Mouse (Mus musculus) lung, embryonic 14.5 days (tissue): ENCODE data around the gene Mlana. TPM values are rescaled to one million over a fixed set of nuclear protein-coding genes. Genes with fewer than 3 reads are reported as not detected.

Experiments
- ATAC-seq: fragments of 200-750 bp; cut with Nextera tagmentation; 2 replicates; pipeline ENCODE4 v1.8.0; 2017; ENCODE audit warnings: mild to moderate bottlenecking, moderate TSS enrichment, moderate library complexity; ENCODE audit not compliant: insufficient read depth
- DNase-seq: peaks from one replicate; pipeline ENCODE4 v3.0.0-alpha.2; 2015
- H3K27ac ChIP-seq: fragments of 300-500 bp; sonication (generic); 2 replicates; pipeline ENCODE4 v1.5.1; 2014; ENCODE audit warnings: low read depth, mild to moderate bottlenecking, moderate library complexity
- H3K27me3 ChIP-seq: fragments of 300-500 bp; sonication (generic); 2 replicates; pipeline ENCODE4 v1.6.1; 2014; ENCODE audit warnings: low read length, control low read depth; ENCODE audit not compliant: insufficient read depth
- H3K36me3 ChIP-seq: fragments of 300-500 bp; sonication (generic); 2 replicates; pipeline ENCODE4 v1.6.1; 2014; ENCODE audit warnings: control low read depth; ENCODE audit not compliant: insufficient read depth
- H3K4me1 ChIP-seq: fragments of 300-500 bp; sonication (generic); 2 replicates; pipeline ENCODE4 v1.6.1; 2014; ENCODE audit warnings: antibody characterized with exemption, control low read depth; ENCODE audit not compliant: insufficient read depth
- H3K4me2 ChIP-seq: fragments of 300-500 bp; sonication (generic); 2 replicates; pipeline ENCODE4 v1.6.1; 2014; ENCODE audit warnings: mild to moderate bottlenecking
- H3K4me3 ChIP-seq: fragments of 300-500 bp; sonication (generic); 2 replicates; pipeline ENCODE4 v1.5.1; 2014; ENCODE audit warnings: low read depth, low read length
- H3K9ac ChIP-seq: fragments of 300-500 bp; sonication (generic); 2 replicates; pipeline ENCODE4 v1.6.1; 2014
- H3K9me3 ChIP-seq: fragments of 300-500 bp; sonication (generic); 2 replicates; pipeline ENCODE4 v1.6.1; 2016; ENCODE audit warnings: low read depth, low read length, control low read depth
- CTCF ChIP-seq: IDR thresholded peaks from 2 replicates; pipeline ENCODE4 v1.5.1; 2016; ENCODE audit warnings: antibody characterized with exemption, low read depth
- WGBS: fragments of 180-500 bp; shearing (Covaris S2); extraction: QIAGEN DNeasy Blood & Tissue Kit; methylation state at CpG from one replicate; pipeline ENCODE4 v1.1.7; 2014; 5-methylcytosine and 5-hydroxymethylcytosine counted together
- polyA plus RNA-seq: library from polyadenylated mRNA; unstranded; fragments of >200 nt; fragmentation: Nextera tagmentation; extraction: Ambion mirVana; gene quantifications from 2 replicates; pipeline ENCODE4 v1.2.1, GENCODE M21; 2014

Mlana gene
- not detected in 2 replicates for polyA plus RNA-seq

DNA sequence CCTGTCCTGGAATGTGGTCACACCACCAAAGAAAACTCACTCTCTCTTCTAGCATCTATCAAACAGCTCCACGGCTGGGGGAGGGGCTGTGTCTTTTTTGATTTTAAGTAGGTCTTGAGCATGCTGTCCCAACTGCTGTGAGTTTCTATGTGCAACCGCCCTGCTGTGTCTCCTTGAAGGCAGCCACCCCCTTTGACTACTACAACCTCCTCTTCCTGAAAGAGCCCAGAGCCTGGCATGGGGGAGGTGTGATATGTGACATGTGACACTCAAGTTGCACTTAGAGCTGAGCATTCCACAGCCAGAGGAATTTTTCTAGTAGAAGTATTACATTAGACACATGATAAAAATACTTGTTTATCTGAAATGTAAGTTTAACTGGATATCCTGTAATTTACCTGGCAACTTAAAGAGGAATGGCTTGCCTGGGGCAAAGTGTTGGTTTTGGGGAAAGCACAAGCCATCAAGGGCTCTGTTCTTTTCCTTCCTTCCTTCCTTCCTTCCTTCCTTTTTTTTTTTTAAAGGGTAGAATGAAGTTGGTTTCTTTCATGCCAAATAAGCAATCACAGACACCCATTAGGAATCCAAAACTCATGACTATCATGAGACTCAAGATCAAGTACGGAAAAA, at the start of gene Mlana:
Mlana (plus strand) TSS at position 580 of the 630 bp plus-strand sequence.
- TF ChIP-seq CTCF = no peak
- H3K9ac ChIP-seq = no peak within 1 kb of the TSS
- no peaks in the 10 kb centered on the region; the same call in 1 of the 2 replicates for H3K9me3 ChIP-seq
- H3K4me2 ChIP-seq = no peak within 1 kb of the TSS
- no peak within 1 kb of the TSS for H3K4me3 ChIP-seq
- H3K27me3 ChIP-seq = no peaks in the 10 kb centered on the region
- ATAC-seq = no peak
- DNase-seq = peak; percentile 31
- H3K36me3 ChIP-seq = no peaks in the 10 kb centered on the region
- no peak within 1 kb of the TSS for H3K27ac ChIP-seq
- 43% methylated on average over 3 of the region's 3 CpGs for WGBS
- H3K4me1 ChIP-seq = no peaks in the 10 kb centered on the region

DNA sequence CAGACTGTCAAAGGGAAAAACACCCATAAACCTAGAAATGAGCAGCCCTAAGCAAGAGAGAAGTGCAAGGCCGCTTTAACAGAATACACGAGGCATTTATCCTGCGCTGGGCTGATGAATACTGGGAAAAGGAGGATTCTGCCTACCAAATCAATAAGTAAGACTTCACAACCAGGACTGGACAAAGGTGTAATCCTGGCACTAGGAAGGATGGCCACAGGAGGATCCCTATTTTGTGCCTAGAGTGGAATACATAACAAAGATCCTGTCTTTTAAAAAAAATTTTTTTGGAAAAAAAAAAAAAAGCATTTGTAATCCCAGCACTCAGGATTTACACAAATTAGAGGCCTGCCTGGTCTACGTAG, 49.1 kb upstream of the Mlana start:
- H3K27ac ChIP-seq = no peak overlapping the region
- no peak for ATAC-seq
- H3K4me1 ChIP-seq = no peaks in the 10 kb centered on the region
- H3K36me3 ChIP-seq = no peaks in the 10 kb centered on the region
- no peak overlapping the region for H3K9ac ChIP-seq
- 32% methylated on average over 4 of the region's 4 CpGs for WGBS
- peak overlapping the region; percentile 73; the same call in 1 of the 2 replicates for H3K4me2 ChIP-seq
- peaks cover 6% of the 10 kb centered on the region; the same call in 1 of the 2 replicates for H3K27me3 ChIP-seq
- H3K4me3 ChIP-seq = peak overlapping the region; percentile 77
- H3K9me3 ChIP-seq = no peaks in the 10 kb centered on the region
- DNase-seq = no peak
- TF ChIP-seq CTCF = no peak

DNA sequence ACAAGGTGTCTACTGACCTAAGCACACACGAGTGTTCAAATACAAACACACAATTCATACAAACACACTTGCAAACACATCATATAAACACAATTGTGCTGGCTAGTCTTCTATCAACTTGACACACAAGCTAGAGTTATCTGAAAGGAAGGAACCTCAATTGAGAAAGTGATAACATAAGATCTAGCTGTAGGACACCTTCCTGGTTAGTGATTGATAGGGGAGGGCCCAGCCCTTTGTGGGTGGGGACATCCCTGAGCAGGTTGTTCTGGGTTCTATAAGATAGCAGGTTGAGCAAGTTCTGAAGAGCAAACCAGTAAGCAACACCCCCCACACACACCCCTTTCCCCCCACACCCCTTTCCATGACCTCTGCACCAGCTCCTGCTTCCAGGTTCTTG, 47.9 kb upstream of the Mlana start:
- no peak overlapping the region for H3K27ac ChIP-seq
- DNase-seq (no peak), ATAC-seq (no peak)
- TF ChIP-seq CTCF = no peak
- H3K36me3 ChIP-seq = no peaks in the 10 kb centered on the region
- no peak overlapping the region for H3K4me3 ChIP-seq
- H3K27me3 ChIP-seq = peaks cover 11% of the 10 kb centered on the region
- 59% methylated on average over 1 of the region's 1 CpGs for WGBS
- no peak overlapping the region for H3K9ac ChIP-seq
- H3K4me1 ChIP-seq = no peaks in the 10 kb centered on the region
- no peak overlapping the region for H3K4me2 ChIP-seq
- no peaks in the 10 kb centered on the region for H3K9me3 ChIP-seq

- H3K9ac ChIP-seq = no peak overlapping the region
- no peak overlapping the region for H3K27ac ChIP-seq
- DNase-seq (no peak), ATAC-seq (no peak)
- no peaks in the 10 kb centered on the region for H3K4me1 ChIP-seq
- H3K4me3 ChIP-seq = no peak overlapping the region
- TF ChIP-seq CTCF = no peak
- 85% methylated on average over 9 of the region's 9 CpGs for WGBS
- H3K27me3 ChIP-seq = peaks cover 14% of the 10 kb centered on the region
- no peaks in the 10 kb centered on the region for H3K36me3 ChIP-seq
- H3K9me3 ChIP-seq = no peaks in the 10 kb centered on the region
- H3K4me2 ChIP-seq = no peak overlapping the region
Observed at GRCm38 (mm10) chr19:29653768-29654265, 43.8 kb upstream of the Mlana start.

- TF ChIP-seq CTCF = no peak
- Histone ChIP-seq H3K27me3 (peaks cover 17% of the 10 kb centered on the region), H3K4me3 (no peak overlapping the region), H3K36me3 (no peaks in the 10 kb centered on the region), H3K9ac (no peak overlapping the region), H3K27ac (no peak overlapping the region), H3K4me1 (no peaks in the 10 kb centered on the region), H3K4me2 (no peak overlapping the region), H3K9me3 (no peaks in the 10 kb centered on the region)
- ATAC-seq (no peak), DNase-seq (no peak)
- WGBS = 43% methylated on average over 6 of the region's 6 CpGs
Observed at GRCm38 (mm10) chr19:29655148-29655547, 42.5 kb upstream of the Mlana start.

DNA sequence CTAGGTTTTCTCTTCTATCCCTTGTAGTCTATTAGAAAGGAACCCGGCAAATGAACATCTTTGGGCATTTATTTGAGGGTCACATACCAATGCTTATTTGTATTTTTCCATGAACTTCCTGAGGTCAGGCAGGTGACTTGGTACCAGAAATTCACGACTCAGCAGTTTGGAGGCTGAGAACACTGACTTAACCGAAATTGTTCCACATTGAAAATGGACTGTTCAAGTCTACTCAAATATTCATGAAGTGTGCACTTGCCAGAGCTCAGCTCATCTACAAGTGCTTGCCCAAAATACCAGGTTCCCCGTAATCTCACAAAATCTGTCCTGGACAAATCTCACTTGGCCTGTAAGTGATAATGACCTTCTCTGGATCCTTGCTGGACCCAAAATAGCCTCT, 41.6 kb upstream of the Mlana start:
- Histone ChIP-seq H3K27me3 (peaks cover 11% of the 10 kb centered on the region; the same call in 1 of the 2 replicates), H3K4me1 (no peaks in the 10 kb centered on the region), H3K4me3 (no peak overlapping the region), H3K36me3 (no peaks in the 10 kb centered on the region), H3K9me3 (no peaks in the 10 kb centered on the region), H3K4me2 (no peak overlapping the region), H3K27ac (no peak overlapping the region), H3K9ac (no peak overlapping the region)
- ATAC-seq (no peak), DNase-seq (no peak)
- 73% methylated on average over 4 of the region's 4 CpGs for WGBS
- TF ChIP-seq CTCF = no peak

- no peak overlapping the region for H3K9ac ChIP-seq
- no peak overlapping the region for H3K27ac ChIP-seq
- H3K4me1 ChIP-seq = no peaks in the 10 kb centered on the region
- ATAC-seq (no peak), DNase-seq (no peak)
- TF ChIP-seq CTCF = no peak
- 75% methylated on average over 5 of the region's 5 CpGs for WGBS
- no peak overlapping the region for H3K4me2 ChIP-seq
- no peaks in the 10 kb centered on the region for H3K36me3 ChIP-seq
- H3K9me3 ChIP-seq = no peaks in the 10 kb centered on the region
- H3K27me3 ChIP-seq = peaks cover 13% of the 10 kb centered on the region; the same call in 1 of the 2 replicates
- H3K4me3 ChIP-seq = no peak overlapping the region
Observed at GRCm38 (mm10) chr19:29656620-29657019, 41.0 kb upstream of the Mlana start.
